ENCODE assay signal across 19 mouse cellular contexts in the genomic region with DNA sequence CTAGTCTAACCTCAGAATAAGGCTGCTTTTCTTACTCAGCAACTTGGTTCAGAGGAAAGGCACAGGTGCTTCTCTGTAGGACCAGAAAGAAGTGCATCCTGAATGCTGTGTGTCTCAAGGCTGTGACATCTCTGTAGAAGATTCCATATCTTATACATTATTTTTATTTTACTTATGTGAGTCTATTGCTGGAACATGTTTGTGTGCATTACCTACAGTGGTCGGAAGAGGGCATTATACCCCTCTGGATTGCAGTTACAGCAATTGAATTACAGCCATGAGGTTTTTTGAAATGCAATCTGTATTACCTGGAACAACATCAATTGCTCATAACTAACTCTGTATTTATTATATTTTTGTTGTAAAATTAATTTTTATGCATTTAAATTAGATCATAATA. TPM values are rescaled to one million over a fixed set of nuclear protein-coding genes. Genes with fewer than 3 reads are reported as not detected.
DNase-seq lines count a peak whose midpoint lies in the region; ATAC-seq and TF ChIP-seq lines count a peak whose summit lies in the region.
"Not testable (repeated sequence)": the region's sequence is repeated elsewhere in the genome, so short reads cannot be mapped to it uniquely, and the experiment has no call there.
"Had no signal": no experiment of that assay in that cellular context is flagged by ENCODE, and none has a peak within 500 bp of the region (broad histone marks: within the 10 kb centered on the region; RNA-seq: fewer than 3 reads in every experiment).

No protein-coding gene starts in this region.

- not testable (repeated sequence) for H3K27ac ChIP-seq in heart, postnatal 0 days (ENCODE audit: low read depth); layer of hippocampus, adult 2 months; lung, postnatal 0 days (ENCODE audit: low read length)

- H3K4me3 ChIP-seq in heart, postnatal 0 days (ENCODE audit: low read depth, low read length); layer of hippocampus, adult 2 months; lung, postnatal 0 days (ENCODE audit: low read depth, low read length): not testable (repeated sequence)

- TF ChIP-seq EP300 in heart, postnatal 0 days (IDR thresholded peaks at IDR 0.05; ENCODE audit: low read depth); lung, postnatal 0 days (IDR thresholded peaks at IDR 0.05): not testable (repeated sequence)

- H3K9ac ChIP-seq in heart, postnatal 0 days (replicated peaks; ENCODE audit: low read depth, low read length); lung, postnatal 0 days (replicated peaks; ENCODE audit: low read depth): not testable (repeated sequence)

- peak; percentile 27; the same call in 1 of the 2 replicates for TF ChIP-seq CTCF in heart, postnatal 0 days (IDR thresholded peaks at IDR 0.05; ENCODE audit: low read depth)
- TF ChIP-seq CTCF in layer of hippocampus, adult 2 months (conservative IDR thresholded peaks at IDR 0.05): peak; percentile 47
- TF ChIP-seq CTCF in lung, postnatal 0 days (IDR thresholded peaks at IDR 0.05): peak; percentile 29

- H3K27me3 ChIP-seq in heart, postnatal 0 days (ENCODE audit: control insufficient read depth, insufficient read depth, low read length); lung, postnatal 0 days (replicated peaks; ENCODE audit: insufficient read depth, low read length): not testable (repeated sequence)

- ATAC-seq in heart, postnatal 0 days (ENCODE audit: insufficient read depth, low read depth); lung, postnatal 0 days: not testable (repeated sequence)

- not testable (repeated sequence) for H3K36me3 ChIP-seq in heart, postnatal 0 days (replicated peaks; ENCODE audit: control insufficient read depth, insufficient read depth, low read length); lung, postnatal 0 days (ENCODE audit: insufficient read depth, low read length)

- 17% methylated on average over 1 of the region's 1 CpGs for WGBS in heart, postnatal 0 days
- 38% methylated on average over 1 of the region's 1 CpGs for WGBS in lung, postnatal 0 days

- H3K9me3 ChIP-seq in heart, postnatal 0 days (replicated peaks; ENCODE audit: control insufficient read depth, low read length); lung, postnatal 0 days (ENCODE audit: low read length): not testable (repeated sequence)

- DNase-seq in B cell, adult 2 months: peak; percentile 50 to 56
- peak; percentile 10 to 25 for DNase-seq in adrenal gland, postnatal 36 days
- DNase-seq in heart, postnatal 0 days (ENCODE audit: low spot score); lung, postnatal 0 days (ENCODE audit: low spot score): not testable (repeated sequence)
- peak; percentile 22 for DNase-seq in kidney, adult 9 months
- peak in 1 of 2 experiments; percentile 9 for DNase-seq in layer of hippocampus, adult 2 months (ENCODE audit: low spot score in 2 of 2)
- DNase-seq in ovary, postnatal 14 days (ENCODE audit: low spot score): peak; percentile 5
- peak; percentile 45 for DNase-seq in testis, postnatal 10 days (ENCODE audit: low spot score)

- not testable (repeated sequence) for H3K4me2 ChIP-seq in heart, postnatal 0 days (ENCODE audit: low read depth, low read length); lung, postnatal 0 days (replicated peaks; ENCODE audit: low read depth, low read length)

- H3K4me1 ChIP-seq in heart, postnatal 0 days (ENCODE audit: control insufficient read depth, insufficient read depth); lung, postnatal 0 days (ENCODE audit: insufficient read depth, low read depth, low read length): not testable (repeated sequence)

RNA-seq across cellular contexts. Expression of a gene that starts 3.4 kb away (rescaled TPM):
- total RNA-seq in adrenal gland, postnatal 36 days (2021): not detected
- 2.6 TPM in 1 of 2 replicates, not detected in the other for total RNA-seq in heart, postnatal 0 days (2014; rRNA removed; ENCODE audit: low replicate concordance)
- polyA plus RNA-seq in heart, postnatal 0 days (2015; fragmentation: Nextera tagmentation; extraction: Ambion mirVana): not detected in 2 replicates
- total RNA-seq in layer of hippocampus, adult 2 months (2021): 1 to 10 TPM; 1.6 to 2.0 TPM
- not detected in 2 replicates for polyA plus RNA-seq in lung, postnatal 0 days (2015; fragmentation: Nextera tagmentation; extraction: Ambion mirVana)
- total RNA-seq: ES-E14; megakaryocyte, adult 5-6 weeks had no signal
- polyA plus RNA-seq: CD4-positive, CD25-positive, alpha-beta regulatory T cell, adult 4 months; erythroblast, embryonic 14.5 days; forebrain, embryonic 13.5 days; frontal cortex, adult 2 months; heart, embryonic 14.5 days; limb, embryonic 11.5 days; liver, embryonic 11.5 days; lung, adult 2 months; neural tube, embryonic 14.5 days had no signal

RNA-seq across cellular contexts. Expression of a gene that starts 9.3 kb away (rescaled TPM):
- 1 to 10 TPM; 3.2 to 4.9 TPM for total RNA-seq in adrenal gland, postnatal 36 days (2021)
- total RNA-seq in heart, postnatal 0 days (2014; rRNA removed; ENCODE audit: low replicate concordance): 4.9 and 7.0 TPM in 2 replicates
- polyA plus RNA-seq in heart, postnatal 0 days (2015; fragmentation: Nextera tagmentation; extraction: Ambion mirVana): 6.6 and 7.4 TPM in 2 replicates
- total RNA-seq in layer of hippocampus, adult 2 months (2021): 1 to 10 TPM; 7.9 to 8.4 TPM
- 3.8 and 4.2 TPM in 2 replicates for polyA plus RNA-seq in lung, postnatal 0 days (2015; fragmentation: Nextera tagmentation; extraction: Ambion mirVana)
- polyA plus RNA-seq: erythroblast, embryonic 14.5 days had no signal
